Mouse (Mus musculus) cerebellum, postnatal 4 days (tissue): ENCODE measurements around the gene 9130008F23Rik.

ENCODE experiments used
- DNase-seq, 2 experiments: peaks; one replicate each; pipeline ENCODE4 v3.0.0; 2022; ENCODE audit warnings: low spot score in 2 of 2, mixed read lengths in 1 of 2

The 9130008F23Rik gene

DNA sequence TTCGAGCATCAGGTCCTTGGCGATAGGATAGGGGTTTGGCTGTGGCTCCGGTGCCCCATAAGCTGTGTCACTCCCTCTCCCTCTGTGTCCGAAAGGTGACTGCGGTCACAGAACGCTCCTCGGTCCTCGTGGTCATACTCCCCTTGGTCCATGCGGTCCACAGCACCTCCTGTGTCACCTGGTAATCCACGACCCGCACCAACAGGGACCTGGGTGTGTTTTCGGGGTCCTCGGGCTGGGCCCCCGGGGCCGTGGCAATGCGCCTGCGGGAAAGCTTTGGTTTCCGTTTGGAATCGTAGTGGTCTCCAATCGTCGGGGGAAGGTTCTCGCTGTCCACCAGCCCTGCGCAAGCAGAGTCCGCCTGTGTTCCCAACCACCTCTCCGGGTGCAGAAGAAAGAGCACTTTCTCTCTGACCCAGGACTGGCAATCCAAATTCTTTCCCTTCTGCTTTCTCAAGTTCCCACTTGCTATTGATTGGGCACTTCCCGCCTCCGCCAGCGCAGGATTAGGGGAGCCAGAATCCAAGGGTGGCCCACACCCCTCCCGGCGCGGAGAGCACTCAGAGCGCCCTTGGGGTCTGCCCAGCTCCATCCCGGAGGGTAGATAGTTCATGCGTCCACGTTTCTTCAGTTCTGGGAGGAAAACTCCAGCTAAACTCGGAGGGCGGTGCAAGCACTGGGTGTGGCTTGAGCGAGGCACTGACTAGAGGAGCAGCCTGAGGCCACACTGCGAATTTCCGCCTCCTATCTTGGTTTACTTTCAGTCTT is at the start of gene 9130008F23Rik:
Gene 9130008F23Rik (minus strand): TSS at position 636 of the 768 bp plus-strand sequence.
- peak; percentile 13 to 21 for DNase-seq

- DNase-seq, result no peak
Observed at GRCm38 (mm10) chr17:40915499-40915898, 35.1 kb upstream of the 9130008F23Rik start.

- no peak for DNase-seq
Observed at GRCm38 (mm10) chr17:40914250-40914649, 33.9 kb upstream of the 9130008F23Rik start, which contains the start of gene Glyatl3. Gene Glyatl3, minus strand, starts transcription at chr17:40914350.

GRCm38 (mm10) chr17:40904721-40905154 is 24.4 kb upstream of the 9130008F23Rik start:
- DNase-seq, result peak in 1 of 2 experiments; percentile 8

- DNase-seq, result no peak
Observed at GRCm38 (mm10) chr17:40904056-40904597, 23.8 kb upstream of the 9130008F23Rik start.

DNA sequence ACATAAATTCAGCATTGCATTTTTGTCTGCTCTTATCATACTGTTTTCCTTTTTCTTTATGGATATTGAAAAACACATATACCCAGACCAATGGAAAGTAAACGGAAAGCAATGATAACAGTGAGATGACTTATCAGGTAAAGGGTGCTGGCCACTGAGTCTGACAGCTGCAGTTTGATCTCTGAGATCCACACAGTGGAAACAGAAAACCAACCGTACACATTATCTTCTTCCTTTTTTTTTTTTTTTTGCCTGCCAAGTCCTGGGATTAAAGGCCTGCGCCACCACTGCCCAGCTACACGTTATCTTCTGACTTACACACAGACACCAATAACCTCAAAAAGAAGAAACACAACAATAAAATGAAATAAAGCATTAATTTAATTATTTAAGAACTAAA is 23.0 kb upstream of the 9130008F23Rik start:
- DNase-seq, result no peak

DNA sequence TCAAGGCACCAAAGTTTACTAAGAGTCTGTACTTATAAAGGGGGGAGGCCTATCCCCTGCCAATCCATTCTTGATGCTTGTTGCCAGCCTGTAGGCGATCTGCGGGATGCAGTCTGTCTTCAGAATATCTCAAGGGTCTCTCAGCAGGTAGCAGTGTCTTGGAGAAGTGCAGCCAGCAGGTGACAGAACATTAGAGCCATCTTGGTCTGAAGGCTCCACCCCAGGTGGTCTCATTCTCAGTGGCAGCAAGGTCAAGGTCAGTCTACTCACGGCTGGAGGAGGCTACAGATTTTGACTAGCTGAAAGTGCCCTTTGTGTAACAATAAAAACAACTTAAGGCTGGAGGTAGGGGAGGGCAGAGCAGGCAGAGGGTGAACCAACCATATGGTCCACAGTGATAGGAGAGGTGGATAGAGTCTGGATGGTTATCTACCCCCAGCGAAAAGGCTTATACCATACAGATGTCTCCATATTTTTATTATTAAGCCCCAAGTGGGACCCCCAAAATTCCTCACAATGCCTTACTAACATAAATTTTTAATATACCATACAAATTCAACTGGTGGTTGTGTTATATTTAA is 19.5 kb upstream of the 9130008F23Rik start:
- DNase-seq, result no peak

- DNase-seq, result no peak
Observed at GRCm38 (mm10) chr17:40896863-40897262, 16.5 kb upstream of the 9130008F23Rik start.

DNA sequence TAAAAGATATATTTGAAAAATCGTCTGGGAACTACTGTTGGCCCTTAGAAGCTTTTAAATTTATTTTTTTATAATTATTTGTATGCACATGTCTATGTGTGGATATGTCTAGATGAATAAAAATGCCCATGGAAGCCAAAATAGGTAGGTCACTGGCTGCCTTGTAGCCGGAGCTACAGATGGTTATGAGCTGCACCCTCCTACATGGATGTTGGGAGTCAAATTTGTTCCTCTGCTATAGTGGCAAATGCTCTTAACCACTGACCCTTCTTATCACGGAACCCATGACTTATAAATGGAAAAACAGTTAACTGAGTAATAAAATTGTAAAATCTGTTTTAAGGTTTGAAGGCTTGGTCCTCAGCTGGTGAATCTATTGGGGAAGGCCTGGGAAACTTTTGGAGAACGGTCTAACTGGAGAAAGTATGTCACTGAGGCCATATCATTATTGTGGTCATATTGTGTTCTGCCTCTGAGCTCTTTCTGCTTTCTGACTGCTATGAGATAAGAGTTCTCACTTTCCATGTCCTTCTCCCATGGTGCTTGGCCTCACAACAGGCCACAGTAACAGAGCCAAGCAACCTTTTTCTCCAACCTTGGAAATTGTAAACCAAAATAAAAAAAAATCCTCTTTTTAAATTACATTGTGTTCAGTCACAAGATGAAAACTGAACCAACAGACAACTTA is 7.6 kb upstream of the 9130008F23Rik start:
- DNase-seq, result no peak

DNA sequence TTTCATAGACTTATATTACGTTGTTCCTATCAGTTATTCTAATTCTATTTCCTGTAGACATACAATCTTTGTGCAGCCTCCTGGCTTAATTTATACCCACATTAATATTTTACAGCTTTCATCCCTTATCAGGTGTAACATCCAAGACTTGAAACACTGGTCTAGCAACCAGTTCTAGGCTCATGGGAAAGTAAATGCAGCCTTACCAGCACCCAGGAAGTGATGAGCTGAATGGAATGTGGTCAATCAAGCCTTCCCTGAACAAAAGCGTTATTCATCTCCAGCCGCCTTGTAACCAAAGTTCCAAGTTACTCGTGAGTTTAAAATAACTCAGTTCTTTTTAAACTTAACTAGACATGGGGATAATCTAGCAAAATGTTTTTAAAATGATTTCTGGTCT is 4.8 kb upstream of the 9130008F23Rik start:
- DNase-seq, result no peak

- DNase-seq, result no peak
Observed at GRCm38 (mm10) chr17:40882172-40882571, 1.8 kb upstream of the 9130008F23Rik start.

- DNase-seq, result no peak
Observed at GRCm38 (mm10) chr17:40879528-40879923, 833 bp downstream of the 9130008F23Rik start.

- no peak for DNase-seq
Observed at GRCm38 (mm10) chr17:40877741-40878140, 2.6 kb downstream of the 9130008F23Rik start.

DNA sequence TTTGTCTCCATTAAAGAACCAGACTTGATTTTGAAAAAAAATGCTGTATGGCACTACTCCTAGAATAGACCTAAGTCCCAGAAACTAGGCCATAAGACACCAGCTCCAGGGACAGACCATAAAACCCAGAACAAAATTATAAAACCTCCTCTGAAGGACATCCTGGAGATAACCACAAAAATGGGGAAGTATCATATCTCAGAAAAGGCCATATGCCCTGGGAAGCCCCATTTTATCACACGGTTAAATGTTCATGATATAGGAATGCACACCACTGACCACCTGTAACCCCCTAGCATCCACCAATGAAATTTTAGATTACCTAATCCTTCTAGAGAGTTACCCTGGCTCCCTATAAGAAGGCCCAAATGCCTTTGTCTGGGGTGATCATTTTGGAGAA is 4.8 kb downstream of the 9130008F23Rik start:
- DNase-seq, result no peak

GRCm38 (mm10) chr17:40874701-40875100 is 5.7 kb downstream of the 9130008F23Rik start:
- DNase-seq, result no peak

- DNase-seq, result no peak
Observed at GRCm38 (mm10) chr17:40873582-40874011, 6.8 kb downstream of the 9130008F23Rik start.

GRCm38 (mm10) chr17:40872626-40873025 is 7.7 kb downstream of the 9130008F23Rik start:
- no peak for DNase-seq

DNA sequence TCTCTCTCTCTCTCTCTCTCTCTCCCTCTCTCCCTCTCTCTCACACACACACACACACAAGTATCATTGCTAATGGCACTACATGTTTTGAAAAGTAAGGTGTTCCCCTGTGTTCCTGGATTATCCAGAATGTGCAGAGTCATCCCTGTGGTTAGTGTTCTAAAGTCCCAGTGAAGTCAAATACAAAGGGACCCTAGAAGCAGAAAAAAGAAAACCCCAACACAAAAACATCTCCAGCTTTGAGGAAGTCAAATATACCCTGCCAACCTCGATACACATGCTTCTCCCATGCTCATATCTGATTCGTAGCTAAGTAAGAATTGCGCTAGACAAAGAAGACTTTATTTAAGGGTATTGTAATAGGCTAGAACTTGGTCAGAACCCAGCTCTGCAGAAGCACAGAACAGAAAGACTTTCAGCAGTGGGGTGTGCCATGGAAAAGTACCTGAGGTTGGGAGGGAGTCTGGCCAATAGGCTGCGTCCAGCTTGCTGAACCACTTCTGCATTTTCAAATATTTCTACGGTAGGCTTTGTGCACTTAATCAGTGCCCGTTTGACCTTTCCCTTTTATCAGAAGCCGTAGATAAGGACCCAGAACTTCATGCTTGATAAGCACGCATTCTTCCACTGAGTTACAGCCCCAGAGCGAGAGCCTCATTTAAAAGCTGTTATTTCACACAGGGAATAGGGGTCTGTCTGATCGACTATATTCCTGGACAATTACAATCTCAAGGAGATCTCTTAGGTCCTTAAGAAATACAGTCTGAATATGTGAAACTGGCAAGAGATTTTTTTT is 11.2 kb downstream of the 9130008F23Rik start:
- no peak for DNase-seq

GRCm38 (mm10) chr17:40855065-40855464 is 25.3 kb downstream of the 9130008F23Rik start:
- DNase-seq, result no peak

DNA sequence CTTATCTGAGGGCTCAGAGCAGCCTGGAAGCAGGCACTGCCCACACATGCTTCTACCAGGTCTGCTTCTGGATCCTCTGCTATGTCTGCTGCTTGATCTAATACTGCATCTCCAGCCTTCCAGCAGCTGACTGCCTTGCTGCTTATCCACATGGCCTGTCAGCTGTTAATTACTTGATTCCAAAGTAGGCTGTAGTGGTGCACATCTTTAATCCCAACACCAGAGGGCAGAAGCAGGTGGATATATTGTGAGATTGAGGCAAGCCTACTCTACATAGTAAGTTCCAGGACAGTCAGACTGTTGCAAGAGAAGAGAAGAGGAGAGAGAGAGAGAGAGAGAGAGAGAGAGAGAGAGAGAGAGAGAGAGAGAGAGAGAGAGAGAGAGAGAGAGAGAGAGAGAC is 43.1 kb downstream of the 9130008F23Rik start:
- peak in 1 of 2 experiments; percentile 5 for DNase-seq

- DNase-seq, result no peak
Observed at GRCm38 (mm10) chr17:40831870-40832269, 48.5 kb downstream of the 9130008F23Rik start.
